Mouse (Mus musculus): ENCODE measurements around the gene Sema3f. TPM values are rescaled to one million over a fixed set of nuclear protein-coding genes. Genes with fewer than 3 reads are reported as not detected.
A peak's percentile ranks its signal among the peaks of the same experiment; 100 is the strongest.

Sema3f gene
- polyA plus RNA-seq, 1 experiment from 2014 or later: 11.9 TPM

GRCm38 (mm10) chr9:107723292-107723691 is 13.0 kb upstream of the Sema3f start:
- Histone ChIP-seq H3K4me2 (no peak overlapping the region), H3K27ac (ENCODE audit: low read depth, low read length) (peak overlapping the region; percentile 22; the same call in 1 of the 2 replicates), H3K27me3 (ENCODE audit: control insufficient read depth, insufficient read depth, low read length) (no peaks in the 10 kb centered on the region), H3K9ac (ENCODE audit: low read length) (no peak overlapping the region; the same call in 1 of the 2 replicates), H3K36me3 (ENCODE audit: control insufficient read depth, insufficient read depth, low read length) (no peaks in the 10 kb centered on the region), H3K9me3 (ENCODE audit: control insufficient read depth, low read length) (no peaks in the 10 kb centered on the region), H3K4me3 (ENCODE audit: low read depth, low read length) (no peak overlapping the region), H3K4me1 (ENCODE audit: control insufficient read depth, insufficient read depth, low read length) (peaks cover 20% of the 10 kb centered on the region)
- peak; percentile 33 for ATAC-seq (ENCODE audit: low FRiP score)
- 17% methylated on average over 6 of the region's 6 CpGs for WGBS
- DNase-seq (ENCODE audit: low spot score, missing footprints): no peak

DNA sequence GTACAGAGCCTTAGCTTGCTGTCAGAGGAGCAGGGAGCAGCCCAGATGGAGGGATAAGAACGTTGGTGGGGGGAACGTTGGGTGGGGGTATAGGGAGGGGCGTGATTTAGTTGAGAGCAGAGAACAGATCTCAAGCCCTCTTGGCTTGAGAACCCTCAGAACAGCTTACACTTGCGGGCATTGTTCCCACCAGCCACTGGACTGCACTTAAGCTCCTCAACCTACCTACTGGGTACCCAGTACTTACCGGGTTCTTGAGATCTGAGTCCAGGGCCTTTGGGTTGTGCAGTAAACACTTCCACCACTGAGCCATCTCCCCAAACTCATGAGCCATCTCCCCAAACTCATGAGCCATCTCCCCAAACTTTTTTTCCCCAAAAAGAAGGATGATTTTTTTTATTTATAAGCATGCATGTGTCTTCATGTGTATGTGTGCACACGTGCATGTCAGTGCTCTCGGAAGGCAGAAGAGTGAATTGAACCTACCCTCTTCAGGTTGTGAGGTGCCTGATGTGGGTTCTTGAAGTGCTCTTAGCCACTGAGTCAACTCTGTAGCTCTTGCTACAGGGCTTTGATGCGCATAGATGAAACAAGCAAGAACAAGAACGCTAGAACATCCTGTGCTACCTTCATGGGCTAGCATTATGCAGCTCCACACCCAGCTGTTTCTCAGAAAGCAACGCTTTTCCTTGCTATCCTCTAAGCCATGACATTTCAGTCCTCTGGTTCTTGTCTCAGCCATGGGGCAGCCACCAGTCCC is 8.7 kb upstream of the Sema3f start:
- no peaks in the 10 kb centered on the region for H3K9me3 ChIP-seq (ENCODE audit: control insufficient read depth, low read length)
- no peak overlapping the region for H3K27ac ChIP-seq (ENCODE audit: low read depth, low read length)
- H3K9ac ChIP-seq (ENCODE audit: low read length): no peak overlapping the region
- ATAC-seq (ENCODE audit: low FRiP score): no peak
- no peaks in the 10 kb centered on the region for H3K36me3 ChIP-seq (ENCODE audit: control insufficient read depth, insufficient read depth, low read length)
- 86% methylated on average over 10 of the region's 10 CpGs for WGBS
- H3K4me2 ChIP-seq: no peak overlapping the region
- no peaks in the 10 kb centered on the region for H3K27me3 ChIP-seq (ENCODE audit: control insufficient read depth, insufficient read depth, low read length)
- H3K4me3 ChIP-seq (ENCODE audit: low read depth, low read length): no peak overlapping the region
- no peak for DNase-seq (ENCODE audit: low spot score, missing footprints)
- peaks cover 25% of the 10 kb centered on the region for H3K4me1 ChIP-seq (ENCODE audit: control insufficient read depth, insufficient read depth, low read length)

- no peak overlapping the region for H3K4me2 ChIP-seq
- no peak overlapping the region for H3K27ac ChIP-seq (ENCODE audit: low read depth, low read length)
- no peak overlapping the region for H3K4me3 ChIP-seq (ENCODE audit: low read depth, low read length)
- H3K9me3 ChIP-seq (ENCODE audit: control insufficient read depth, low read length): no peaks in the 10 kb centered on the region
- no peaks in the 10 kb centered on the region for H3K27me3 ChIP-seq (ENCODE audit: control insufficient read depth, insufficient read depth, low read length)
- no peak for ATAC-seq (ENCODE audit: low FRiP score)
- H3K36me3 ChIP-seq (ENCODE audit: control insufficient read depth, insufficient read depth, low read length): no peaks in the 10 kb centered on the region
- 35% methylated on average over 6 of the region's 6 CpGs for WGBS
- no peak for DNase-seq (ENCODE audit: low spot score, missing footprints)
- no peak overlapping the region for H3K9ac ChIP-seq (ENCODE audit: low read length)
- peaks cover 12% of the 10 kb centered on the region; the same call in 1 of the 2 replicates for H3K4me1 ChIP-seq (ENCODE audit: control insufficient read depth, insufficient read depth, low read length)
Measured at GRCm38 (mm10) chr9:107716951-107717350, 6.7 kb upstream of the Sema3f start.

DNA sequence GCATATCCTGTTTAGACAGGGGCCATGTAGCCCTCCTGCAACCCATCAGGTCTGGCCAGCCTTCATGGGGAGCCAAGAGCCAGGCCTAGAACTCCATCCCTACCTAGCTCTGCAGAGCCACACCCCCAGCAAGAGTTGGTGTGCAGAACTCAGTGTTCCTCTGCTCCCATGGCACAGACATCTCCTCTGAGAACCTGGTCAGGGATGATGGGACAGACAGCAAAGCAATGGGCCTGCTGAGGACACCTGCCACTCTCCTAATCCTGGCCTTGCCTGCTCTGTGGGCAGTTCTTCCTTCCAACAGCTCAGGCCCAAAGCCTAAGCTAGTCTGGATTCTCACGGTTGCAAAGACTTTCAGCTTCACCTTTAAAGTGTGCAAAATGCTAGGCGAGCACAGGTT is 5.4 kb upstream of the Sema3f start:
- WGBS: 89% methylated on average over 2 of the region's 2 CpGs
- H3K27me3 ChIP-seq (ENCODE audit: control insufficient read depth, insufficient read depth, low read length): no peaks in the 10 kb centered on the region

DNA sequence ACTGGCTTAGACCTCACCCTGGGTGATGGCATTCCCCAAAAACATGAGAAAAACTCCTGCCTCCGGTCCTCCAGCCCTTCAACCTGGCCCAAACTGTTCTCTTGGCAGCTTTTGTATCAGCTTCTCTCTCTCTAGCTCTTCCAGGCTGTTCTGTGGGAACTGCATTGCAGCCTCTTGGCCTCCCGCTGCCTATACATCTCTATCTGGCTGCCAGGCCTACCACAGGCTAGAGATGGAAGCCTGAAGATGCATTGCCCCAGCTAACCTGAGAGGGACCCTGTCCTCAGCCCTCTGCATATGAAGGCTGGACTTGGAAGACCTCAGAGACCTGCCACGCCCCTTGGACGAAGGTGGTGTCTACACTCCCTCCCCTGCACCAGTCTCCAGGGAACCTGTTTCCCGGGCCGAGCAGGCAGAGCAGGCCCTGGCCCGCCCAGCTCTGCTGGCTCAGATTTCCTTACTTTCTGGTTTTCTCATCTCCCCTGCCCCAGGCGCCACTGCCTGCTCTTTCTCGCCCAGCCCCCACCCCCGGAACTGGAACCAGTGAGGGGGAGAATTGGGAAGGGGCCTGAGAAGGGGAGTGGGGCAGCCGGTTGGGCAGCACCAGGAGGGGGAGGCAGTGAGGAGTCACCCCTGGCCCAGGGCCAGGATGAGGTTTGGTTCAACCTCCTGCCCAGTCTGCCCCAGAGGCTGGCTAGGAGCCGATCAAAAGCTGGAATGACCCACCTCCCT is 4.1 kb upstream of the Sema3f start:
- Histone ChIP-seq H3K4me3 (ENCODE audit: low read depth, low read length) (no peak overlapping the region), H3K9me3 (ENCODE audit: control insufficient read depth, low read length) (no peaks in the 10 kb centered on the region), H3K4me1 (ENCODE audit: control insufficient read depth, insufficient read depth, low read length) (peaks cover 19% of the 10 kb centered on the region), H3K27ac (ENCODE audit: low read depth, low read length) (no peak overlapping the region), H3K4me2 (no peak overlapping the region), H3K9ac (ENCODE audit: low read length) (no peak overlapping the region), H3K36me3 (ENCODE audit: control insufficient read depth, insufficient read depth, low read length) (no peaks in the 10 kb centered on the region), H3K27me3 (ENCODE audit: control insufficient read depth, insufficient read depth, low read length) (no peaks in the 10 kb centered on the region)
- 18% methylated on average over 12 of the region's 12 CpGs for WGBS
- ATAC-seq (ENCODE audit: low FRiP score): no peak
- DNase-seq (ENCODE audit: low spot score, missing footprints): peak; percentile 83

More for the DNA sequence above, 5.4 kb upstream of the Sema3f start:
- peaks cover 12% of the 10 kb centered on the region; the same call in 1 of the 2 replicates for H3K4me1 ChIP-seq (ENCODE audit: control insufficient read depth, insufficient read depth, low read length)
- H3K4me3 ChIP-seq (ENCODE audit: low read depth, low read length): no peak overlapping the region
- ATAC-seq (ENCODE audit: low FRiP score): no peak
- DNase-seq (ENCODE audit: low spot score, missing footprints): no peak
- H3K9me3 ChIP-seq (ENCODE audit: control insufficient read depth, low read length): no peaks in the 10 kb centered on the region
- H3K9ac ChIP-seq (ENCODE audit: low read length): no peak overlapping the region
- H3K36me3 ChIP-seq (ENCODE audit: control insufficient read depth, insufficient read depth, low read length): no peaks in the 10 kb centered on the region
- no peak overlapping the region for H3K4me2 ChIP-seq
- no peak overlapping the region for H3K27ac ChIP-seq (ENCODE audit: low read depth, low read length)

- H3K4me1 ChIP-seq (ENCODE audit: control insufficient read depth, insufficient read depth, low read length): peaks cover 33% of the 10 kb centered on the region
Measured at GRCm38 (mm10) chr9:107709096-107709696, 1.1 kb downstream of the Sema3f start.

DNA sequence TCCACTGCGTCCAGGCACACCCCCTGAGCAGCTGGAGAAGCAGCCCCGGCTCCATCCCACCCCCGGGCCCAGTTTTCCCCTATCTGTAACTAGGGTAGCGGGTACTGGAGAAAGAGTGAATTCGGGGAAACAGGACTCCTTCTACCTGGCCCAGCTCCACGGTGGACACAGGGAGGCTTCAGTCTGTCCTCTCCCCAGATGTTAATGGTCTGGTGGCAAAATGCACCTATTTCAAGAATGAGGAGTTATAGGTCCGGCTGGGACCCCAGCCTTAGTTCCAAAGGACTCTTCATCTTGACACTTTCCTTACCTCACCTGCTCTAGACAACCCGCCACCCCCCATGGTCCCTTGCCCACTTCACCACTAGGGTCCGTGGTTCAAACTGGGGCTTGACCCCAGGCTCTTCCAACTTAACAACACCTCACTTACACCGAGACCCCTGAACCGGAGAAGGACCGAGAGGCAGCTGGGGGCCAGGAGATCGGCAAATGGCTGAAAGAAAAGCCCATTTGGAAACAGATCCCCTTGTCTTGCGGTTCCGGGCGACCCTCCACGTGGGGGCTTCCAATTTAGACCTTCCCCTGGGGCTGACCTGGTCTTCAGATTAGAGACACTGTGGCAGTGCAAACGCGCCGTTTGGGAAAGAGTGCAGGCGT is 1.7 kb downstream of the Sema3f start:
- Histone ChIP-seq H3K4me1 (ENCODE audit: control insufficient read depth, insufficient read depth, low read length) (peaks cover 34% of the 10 kb centered on the region), H3K9me3 (ENCODE audit: control insufficient read depth, low read length) (no peaks in the 10 kb centered on the region), H3K9ac (ENCODE audit: low read length) (peak overlapping the region; percentile 84), H3K4me3 (ENCODE audit: low read depth, low read length) (peak overlapping the region; percentile 79), H3K4me2 (peak overlapping the region; percentile 98), H3K27ac (ENCODE audit: low read depth, low read length) (peak overlapping the region; percentile 69; the same call in 1 of the 2 replicates), H3K27me3 (ENCODE audit: control insufficient read depth, insufficient read depth, low read length) (0 out of 2 replicates have a peak, but pooled peaks cover 2% of the 10 kb centered on the region), H3K36me3 (ENCODE audit: control insufficient read depth, insufficient read depth, low read length) (no peaks in the 10 kb centered on the region)
- ATAC-seq (ENCODE audit: low FRiP score) (no peak), DNase-seq (ENCODE audit: low spot score, missing footprints) (peak; percentile 94)
- under 1% methylated on average over 21 of the region's 21 CpGs for WGBS

More at GRCm38 (mm10) chr9:107709096-107709696, 1.1 kb downstream of the Sema3f start:
- Histone ChIP-seq H3K9me3 (ENCODE audit: control insufficient read depth, low read length) (no peaks in the 10 kb centered on the region), H3K4me2 (peak overlapping the region; percentile 98), H3K27me3 (ENCODE audit: control insufficient read depth, insufficient read depth, low read length) (0 out of 2 replicates have a peak, but pooled peaks cover 2% of the 10 kb centered on the region), H3K36me3 (ENCODE audit: control insufficient read depth, insufficient read depth, low read length) (no peaks in the 10 kb centered on the region), H3K27ac (ENCODE audit: low read depth, low read length) (peak overlapping the region; percentile 80), H3K4me3 (ENCODE audit: low read depth, low read length) (peak overlapping the region; percentile 79), H3K9ac (ENCODE audit: low read length) (peak overlapping the region; percentile 84)
- ATAC-seq (ENCODE audit: low FRiP score): 0 out of 2 replicates have a peak, but pooled peaks have one; percentile 3
- WGBS: under 1% methylated on average over 43 of the region's 55 CpGs
- peak; percentile 95 for DNase-seq (ENCODE audit: low spot score, missing footprints)

GRCm38 (mm10) chr9:107707701-107708438 is 2.4 kb downstream of the Sema3f start:
- 0 out of 2 replicates have a peak, but pooled peaks cover 2% of the 10 kb centered on the region for H3K27me3 ChIP-seq (ENCODE audit: control insufficient read depth, insufficient read depth, low read length)
- no peaks in the 10 kb centered on the region for H3K36me3 ChIP-seq (ENCODE audit: control insufficient read depth, insufficient read depth, low read length)
- WGBS: 1% methylated on average over 17 of the region's 17 CpGs
- DNase-seq (ENCODE audit: low spot score, missing footprints): peak; percentile 95
- no peaks in the 10 kb centered on the region for H3K9me3 ChIP-seq (ENCODE audit: control insufficient read depth, low read length)
- peak overlapping the region; percentile 98 for H3K4me2 ChIP-seq
- H3K4me3 ChIP-seq (ENCODE audit: low read depth, low read length): peak overlapping the region; percentile 79
- H3K27ac ChIP-seq (ENCODE audit: low read depth, low read length): peak overlapping the region; percentile 69
- peak; percentile 17; the same call in 1 of the 2 replicates for ATAC-seq (ENCODE audit: low FRiP score)
- peaks cover 34% of the 10 kb centered on the region for H3K4me1 ChIP-seq (ENCODE audit: control insufficient read depth, insufficient read depth, low read length)
- H3K9ac ChIP-seq (ENCODE audit: low read length): peak overlapping the region; percentile 84
